Mouse (Mus musculus) C2C12 (cell line): Measurements from ENCODE around the gene Prpf38a. TPM values are rescaled to one million over a fixed set of nuclear protein-coding genes. Genes with fewer than 3 reads are reported as not detected.
A peak's percentile ranks its signal among the peaks of the same experiment; 100 is the strongest.

Experiments used
- H3K27me3 ChIP-seq: one replicate; pipeline ENCODE4 v1.6.1; 2011; ENCODE audit not compliant: control insufficient read depth, insufficient read depth, insufficient read length
- H3K36me3 ChIP-seq: one replicate; pipeline ENCODE4 v1.6.1; 2011; ENCODE audit not compliant: control insufficient read depth, insufficient read depth
- H3K4me3 ChIP-seq: one replicate; pipeline ENCODE4 v1.5.1; 2011; ENCODE audit warnings: mild to moderate bottlenecking, control low read depth; ENCODE audit not compliant: poor library complexity, insufficient read depth, severe bottlenecking
- H3K79me2 ChIP-seq: one replicate; pipeline ENCODE4 v1.6.1; 2011; ENCODE audit not compliant: control insufficient read depth, insufficient read depth
- H3K79me3 ChIP-seq: one replicate; pipeline ENCODE4 v1.6.1; 2011; ENCODE audit warnings: low read depth, control low read depth
- H3ac ChIP-seq: one replicate; pipeline ENCODE3; 2011; ENCODE audit warnings: low read depth; ENCODE audit not compliant: control insufficient read depth, insufficient read length
- CEBPB ChIP-seq: IDR thresholded peaks from one replicate; pipeline ENCODE4 v1.6.1; 2011; ENCODE audit warnings: low read depth, mild to moderate bottlenecking, control low read depth, moderate library complexity
- CTCF ChIP-seq: IDR thresholded peaks from one replicate; pipeline ENCODE4 v1.5.1; 2011; ENCODE audit not compliant: control insufficient read depth, insufficient read depth, insufficient read length
- FOSL1 ChIP-seq: IDR thresholded peaks from one replicate; pipeline ENCODE4 v1.8.0; 2011; ENCODE audit warnings: mild to moderate bottlenecking, low read length; ENCODE audit not compliant: poor library complexity, insufficient read depth, severe bottlenecking
- MAX ChIP-seq: IDR thresholded peaks from one replicate; pipeline ENCODE4 v1.6.1; 2011; ENCODE audit warnings: mild to moderate bottlenecking, control low read depth
- MYOD1 ChIP-seq: IDR thresholded peaks from one replicate; pipeline ENCODE4 v1.6.1; 2011; ENCODE audit warnings: low read depth; ENCODE audit not compliant: control insufficient read depth, insufficient read length
- MYOG ChIP-seq: IDR thresholded peaks from one replicate; pipeline ENCODE4 v1.6.1; 2011; ENCODE audit not compliant: control insufficient read depth, insufficient read length; ENCODE audit errors: extremely low read depth
- USF1 ChIP-seq: IDR thresholded peaks from one replicate; pipeline ENCODE4 v1.6.1; 2011; ENCODE audit warnings: low read depth, mild to moderate bottlenecking, control low read depth, moderate library complexity
- polyA plus RNA-seq: library from polyadenylated mRNA; unstranded; fragments of >200 nt; fragmentation: generic; extraction: Trizol; gene quantifications from one replicate; pipeline ENCODE4 v1.2.1, GENCODE M21; 2012; ENCODE audit warnings: missing spikeins

Gene Prpf38a
- polyA plus RNA-seq, 1 experiment = 35.9 TPM

DNA sequence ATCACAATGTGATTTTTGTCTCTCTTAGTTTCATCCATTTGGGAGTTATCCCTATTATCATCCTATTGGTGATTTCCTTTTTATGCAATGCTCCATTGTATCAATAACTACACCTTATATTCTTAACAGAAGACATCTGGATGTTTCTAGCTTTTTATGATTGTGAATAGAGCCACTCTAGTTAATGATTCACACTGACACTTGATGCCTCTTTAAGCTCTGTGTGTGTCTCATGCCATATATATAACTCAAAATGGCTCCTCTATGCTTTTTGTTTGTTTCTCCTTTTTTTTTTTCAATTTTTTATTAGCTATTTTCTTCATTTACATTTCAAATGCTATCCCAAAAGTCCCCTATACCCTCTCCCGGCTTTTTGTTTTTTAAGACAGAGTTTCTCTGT is 16.6 kb upstream of the Prpf38a start:
- TF ChIP-seq FOSL1 = no peak
- TF ChIP-seq CEBPB = no peak
- no peak for TF ChIP-seq MYOD1
- no peak for TF ChIP-seq CTCF
- no peak for TF ChIP-seq MYOG
- TF ChIP-seq USF1 = no peak
- TF ChIP-seq MAX = no peak
- no peaks in the 10 kb centered on the region for H3K79me2 ChIP-seq
- H3K36me3 ChIP-seq = peaks cover 78% of the 10 kb centered on the region
- no peak overlapping the region for H3K4me3 ChIP-seq
- H3ac ChIP-seq = no peak overlapping the region
- peaks cover 2% of the 10 kb centered on the region for H3K79me3 ChIP-seq
- no peaks in the 10 kb centered on the region for H3K27me3 ChIP-seq

DNA sequence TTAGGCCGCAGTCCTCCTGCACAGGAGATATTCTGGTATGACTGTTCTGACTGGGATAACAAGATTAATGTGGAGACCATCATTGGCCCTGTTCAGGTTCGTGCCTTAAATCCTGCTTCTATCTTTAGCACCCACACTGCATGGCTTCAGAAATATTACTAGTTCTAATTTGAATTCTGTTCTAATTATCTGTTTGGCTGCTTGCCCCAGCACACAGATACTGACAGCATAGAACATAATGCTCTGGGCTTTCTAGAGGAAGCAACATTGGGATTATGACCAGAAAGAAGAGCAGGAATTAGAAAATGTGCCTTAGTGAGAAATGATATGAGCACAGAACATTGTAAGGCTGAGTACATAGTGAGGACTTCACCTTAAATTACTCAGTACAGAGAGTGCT is 14.2 kb upstream of the Prpf38a start:
- peaks cover 71% of the 10 kb centered on the region for H3K36me3 ChIP-seq

DNA sequence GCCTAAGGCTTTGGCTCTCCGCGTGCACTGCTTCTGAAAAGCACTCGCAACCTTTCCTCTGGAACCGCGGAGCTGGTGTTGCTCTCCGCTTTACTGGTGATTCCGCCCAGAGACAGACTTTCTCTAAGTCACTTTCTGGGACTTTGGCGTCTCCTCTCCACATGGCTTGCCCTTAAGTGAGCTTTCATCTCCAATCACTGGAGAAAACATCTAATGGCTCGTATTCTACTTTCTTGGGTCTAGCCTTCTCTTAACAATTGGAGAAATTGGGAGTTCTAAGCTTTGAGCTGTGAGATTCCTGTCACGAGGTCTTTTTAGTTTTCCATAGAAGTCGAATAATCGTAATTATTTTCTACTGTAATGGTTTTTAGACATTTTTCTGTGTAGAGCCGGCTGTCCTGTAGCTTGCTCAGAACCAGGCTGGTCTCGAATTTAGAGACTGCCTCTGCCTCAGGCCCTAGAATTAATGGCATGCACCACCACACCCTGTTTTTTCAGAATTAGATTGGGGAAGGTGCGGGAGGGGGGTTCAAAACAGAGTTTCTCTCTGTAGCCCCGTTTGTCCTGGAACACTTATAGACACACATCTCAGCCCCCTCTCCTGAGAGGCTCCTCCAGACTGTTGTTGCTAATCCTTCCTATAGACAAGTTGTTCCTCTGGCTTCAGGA is 741 bp upstream of the Prpf38a start:
- H3ac ChIP-seq = peak overlapping the region; percentile 96
- H3K27me3 ChIP-seq = no peaks in the 10 kb centered on the region
- TF ChIP-seq CTCF (no peak), MAX (no peak), MYOD1 (no peak), MYOG (no peak), USF1 (no peak), CEBPB (no peak), FOSL1 (no peak)
- H3K36me3 ChIP-seq = peaks cover 19% of the 10 kb centered on the region
- peaks cover 81% of the 10 kb centered on the region for H3K79me3 ChIP-seq
- peaks cover 91% of the 10 kb centered on the region for H3K79me2 ChIP-seq
- H3K4me3 ChIP-seq = peak overlapping the region; percentile 86

More for the DNA sequence above, 14.2 kb upstream of the Prpf38a start:
- no peaks in the 10 kb centered on the region for H3K27me3 ChIP-seq
- TF ChIP-seq CEBPB = no peak
- no peak for TF ChIP-seq CTCF
- no peak for TF ChIP-seq USF1
- peaks cover 18% of the 10 kb centered on the region for H3K79me2 ChIP-seq
- H3ac ChIP-seq = no peak overlapping the region
- peaks cover 5% of the 10 kb centered on the region for H3K79me3 ChIP-seq
- no peak overlapping the region for H3K4me3 ChIP-seq

DNA sequence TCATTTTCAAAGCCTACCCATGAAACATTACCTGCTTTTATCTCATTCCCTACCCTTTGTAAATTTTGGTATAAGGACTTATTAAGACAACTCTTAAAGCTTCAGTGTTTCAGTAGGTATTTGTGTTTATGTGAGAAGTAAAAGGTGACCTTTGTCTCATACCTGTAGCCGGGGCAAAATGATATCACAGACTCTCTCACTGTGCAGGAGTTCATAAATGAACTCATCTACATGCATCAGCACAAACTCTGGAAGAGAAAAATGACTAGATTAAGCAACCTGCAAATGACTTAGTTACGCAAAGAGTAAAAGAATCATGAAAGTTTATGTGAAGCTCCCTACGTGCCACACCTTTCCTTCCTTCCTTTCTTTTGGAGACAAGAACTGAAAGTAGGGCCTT is 6.5 kb downstream of the Prpf38a start:
- H3K4me3 ChIP-seq = no peak overlapping the region
- TF ChIP-seq MYOD1 (no peak), CEBPB (no peak), MAX (no peak)
- no peak overlapping the region for H3ac ChIP-seq
- no peaks in the 10 kb centered on the region for H3K27me3 ChIP-seq
- peaks cover 29% of the 10 kb centered on the region for H3K79me2 ChIP-seq
- H3K79me3 ChIP-seq = peaks cover 22% of the 10 kb centered on the region
- peaks cover 80% of the 10 kb centered on the region for H3K36me3 ChIP-seq

DNA sequence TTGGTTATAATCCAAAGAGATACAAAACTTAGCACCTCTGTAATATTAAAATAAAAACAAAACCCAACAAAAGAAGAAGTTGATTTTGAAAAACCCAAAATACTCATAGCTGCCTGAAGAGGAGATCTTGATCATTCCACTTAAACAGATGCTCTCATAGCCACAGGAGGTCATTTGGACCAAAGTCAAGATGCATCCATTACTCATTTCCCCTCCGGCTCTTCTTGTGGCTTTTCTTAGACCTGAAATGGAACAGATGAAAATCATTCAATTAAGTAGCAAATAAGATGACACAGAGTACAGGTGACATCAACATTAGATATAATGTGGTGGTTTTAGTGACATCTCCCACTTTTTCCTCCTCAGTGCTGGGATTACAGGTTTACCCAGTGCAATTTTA is 14.1 kb downstream of the Prpf38a start:
- no peak overlapping the region for H3ac ChIP-seq
- no peaks in the 10 kb centered on the region for H3K79me2 ChIP-seq
- H3K27me3 ChIP-seq = no peaks in the 10 kb centered on the region
- no peaks in the 10 kb centered on the region for H3K79me3 ChIP-seq
- H3K4me3 ChIP-seq = no peak overlapping the region
- peaks cover 100% of the 10 kb centered on the region for H3K36me3 ChIP-seq
- no peak for TF ChIP-seq MYOD1
- TF ChIP-seq FOSL1 = no peak
- TF ChIP-seq USF1 = no peak
- TF ChIP-seq CEBPB = no peak
- TF ChIP-seq CTCF = no peak
- TF ChIP-seq MYOG = no peak
- no peak for TF ChIP-seq MAX

DNA sequence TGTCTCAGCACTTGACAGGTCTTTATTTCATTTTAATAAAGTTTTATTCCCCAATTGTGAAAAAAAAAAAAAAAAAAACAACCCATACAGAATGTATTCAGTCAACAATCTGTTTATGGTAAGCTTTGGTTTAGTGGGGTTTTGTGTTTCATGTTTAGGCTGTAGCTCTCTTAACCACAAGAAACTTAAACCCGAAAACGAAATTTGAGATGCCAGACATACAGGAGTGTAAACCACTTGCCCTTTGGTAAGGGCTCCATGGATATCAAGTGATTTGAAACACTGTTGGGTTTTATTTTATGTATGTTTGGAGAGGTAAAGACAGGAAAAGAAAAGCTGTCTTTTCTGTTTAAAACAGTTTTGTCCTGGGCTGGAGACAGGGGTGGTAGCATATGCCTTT is 39.4 kb downstream of the Prpf38a start:
- TF ChIP-seq MYOD1 (no peak), MAX (no peak), USF1 (no peak), MYOG (no peak), FOSL1 (no peak), CTCF (no peak), CEBPB (no peak)
- no peaks in the 10 kb centered on the region for H3K79me3 ChIP-seq
- H3K79me2 ChIP-seq = no peaks in the 10 kb centered on the region
- H3K4me3 ChIP-seq = no peak overlapping the region
- H3K36me3 ChIP-seq = peaks cover 23% of the 10 kb centered on the region
- no peak overlapping the region for H3ac ChIP-seq
- H3K27me3 ChIP-seq = no peaks in the 10 kb centered on the region

Other genes starting within 250 kb of the Prpf38a start
- not detected for gene Shisal2a, start 196.0 kb downstream of the Prpf38a start, polyA plus RNA-seq
- not detected for gene Gpx7, start 172.4 kb downstream of the Prpf38a start, polyA plus RNA-seq
- gene Tut4, start 119.9 kb downstream of the Prpf38a start, polyA plus RNA-seq = 5.2 TPM
- 6.2 TPM for gene Orc1, start 87 bp upstream of the Prpf38a start, polyA plus RNA-seq
- 33.6 TPM for gene Cc2d1b, start 40.6 kb upstream of the Prpf38a start, polyA plus RNA-seq
- gene 3110021N24Rik, start 140.3 kb upstream of the Prpf38a start, polyA plus RNA-seq = not detected
- 5.5 TPM for gene Zfyve9, start 201.5 kb upstream of the Prpf38a start, polyA plus RNA-seq